Mouse (Mus musculus) brain, embryonic 14.5 days (tissue): ENCODE measurements around the gene Ufsp1.

Experiments used
- CTCF ChIP-seq: fragments of 200-500 bp; IDR thresholded peaks from 2 replicates; pipeline ENCODE4 v1.5.1; 2012; ENCODE audit warnings: inconsistent platforms, mild to moderate bottlenecking, moderate library complexity, borderline replicate concordance; ENCODE audit not compliant: insufficient read depth, insufficient read length; ENCODE audit errors: extremely low read depth
- POLR2A ChIP-seq: fragments of 200-500 bp; IDR thresholded peaks from 2 replicates; pipeline ENCODE4 v1.6.1; 2012; ENCODE audit warnings: mild to moderate bottlenecking, inconsistent platforms, borderline replicate concordance; ENCODE audit not compliant: poor library complexity, insufficient read depth, insufficient read length, severe bottlenecking; ENCODE audit errors: extremely low read depth

- TF ChIP-seq CTCF: no peak
- TF ChIP-seq POLR2A: no peak
Measured at GRCm38 (mm10) chr5:137299240-137299639, 4.8 kb downstream of the Ufsp1 start.
